Mouse (Mus musculus): ENCODE results near the gene Slc29a3.
A peak's percentile ranks its signal among the peaks of the same experiment; 100 is the strongest.
"Not testable (repeated sequence)": the region's sequence is repeated elsewhere in the genome, so short reads cannot be mapped to it uniquely, and the experiment has no call there.

Gene Slc29a3

GRCm38 (mm10) chr10:60767400-60767799, 14.8 kb upstream of the Slc29a3 start:
- DNase-seq (ENCODE audit: low read depth) = no peak

- no peak for DNase-seq (ENCODE audit: low read depth)
These were observed 9.5 kb upstream of the Slc29a3 start for GRCm38 (mm10) chr10:60762126-60762525.

GRCm38 (mm10) chr10:60760377-60760776, 7.8 kb upstream of the Slc29a3 start:
- DNase-seq (ENCODE audit: low read depth) = peak; percentile 95

GRCm38 (mm10) chr10:60756992-60757391, 4.4 kb upstream of the Slc29a3 start:
- DNase-seq (ENCODE audit: low read depth) = peak; percentile 68

- DNase-seq (ENCODE audit: low read depth) = no peak
These were observed 3.6 kb upstream of the Slc29a3 start for GRCm38 (mm10) chr10:60756146-60756545.

GRCm38 (mm10) chr10:60753941-60754340, 1.3 kb upstream of the Slc29a3 start:
- no peak for DNase-seq (ENCODE audit: low read depth)

GRCm38 (mm10) chr10:60753261-60753660, 667 bp upstream of the Slc29a3 start:
- DNase-seq (ENCODE audit: low read depth) = no peak

- DNase-seq (ENCODE audit: low read depth) = no peak
These were observed 4.9 kb downstream of the Slc29a3 start for GRCm38 (mm10) chr10:60747667-60748212.

- DNase-seq (ENCODE audit: low read depth) = no peak
These were observed 6.1 kb downstream of the Slc29a3 start for GRCm38 (mm10) chr10:60746512-60746911.

GRCm38 (mm10) chr10:60744543-60745290, 7.9 kb downstream of the Slc29a3 start:
- no peak for DNase-seq (ENCODE audit: low read depth)

- DNase-seq (ENCODE audit: low read depth) = no peak
These were observed 8.9 kb downstream of the Slc29a3 start for GRCm38 (mm10) chr10:60743681-60744080.

- DNase-seq (ENCODE audit: low read depth) = no peak
These were observed 9.7 kb downstream of the Slc29a3 start for GRCm38 (mm10) chr10:60742942-60743341.

GRCm38 (mm10) chr10:60742296-60742695, 10.3 kb downstream of the Slc29a3 start:
- not testable (repeated sequence) for DNase-seq (ENCODE audit: low read depth)

GRCm38 (mm10) chr10:60741435-60741834, 11.2 kb downstream of the Slc29a3 start:
- no peak for DNase-seq (ENCODE audit: low read depth)

- DNase-seq (ENCODE audit: low read depth) = no peak
These were observed 12.8 kb downstream of the Slc29a3 start for GRCm38 (mm10) chr10:60739619-60740363.

- DNase-seq (ENCODE audit: low read depth) = peak; percentile 22
These were observed 14.5 kb downstream of the Slc29a3 start for GRCm38 (mm10) chr10:60737886-60738640.

GRCm38 (mm10) chr10:60737169-60737728, 15.3 kb downstream of the Slc29a3 start:
- DNase-seq (ENCODE audit: low read depth) = no peak

- no peak for DNase-seq (ENCODE audit: low read depth)
These were observed 16.9 kb downstream of the Slc29a3 start for GRCm38 (mm10) chr10:60735737-60736136.

GRCm38 (mm10) chr10:60733471-60733870, 19.1 kb downstream of the Slc29a3 start:
- DNase-seq (ENCODE audit: low read depth) = no peak

- no peak for DNase-seq (ENCODE audit: low read depth)
These were observed 20.2 kb downstream of the Slc29a3 start for GRCm38 (mm10) chr10:60732397-60732861.

GRCm38 (mm10) chr10:60731742-60732141, 20.9 kb downstream of the Slc29a3 start:
- DNase-seq (ENCODE audit: low read depth) = no peak

- no peak for DNase-seq (ENCODE audit: low read depth)
These were observed 25.3 kb downstream of the Slc29a3 start for GRCm38 (mm10) chr10:60727301-60727700.
